In genomic region chr7:25267301-25267750, GRCm38 (mm10) we compare ENCODE assay signal across 8 mouse cellular contexts. TPM values are rescaled to one million over a fixed set of nuclear protein-coding genes. Genes with fewer than 3 reads are reported as not detected.
A peak's percentile ranks its signal among the peaks of the same experiment; 100 is the strongest.
DNase-seq lines count a peak whose midpoint lies in the region; ATAC-seq and TF ChIP-seq lines count a peak whose summit lies in the region.

Gene Cic (plus strand): TSS chr7:25267704.

- peak; percentile 100 for DNase-seq in Muller cell, postnatal 12 days (ENCODE audit: inconsistent ontology term)
- DNase-seq in cerebellum, adult 2 months, result peak in 1 of 2 experiments; percentile 100
- peak; percentile 99 for DNase-seq in forebrain, postnatal 0 days
- DNase-seq in heart, postnatal 36 days, result peak; percentile 94 to 99
- peak; percentile 99 to 100 for DNase-seq in layer of hippocampus, adult 18-20 months (ENCODE audit: low spot score in 2 of 2)
- peak; percentile 99 to 100 for DNase-seq in lung, adult 18-20 months
- DNase-seq in thymus, postnatal 0 days (ENCODE audit: low spot score), result peak; percentile 100

- TF ChIP-seq POLR2A in cerebellum, adult 2 months (IDR thresholded peaks at IDR 0.05; ENCODE audit: borderline replicate concordance, insufficient read depth, low read length), result peak; percentile 41; the same call in 1 of the 2 replicates

- intact Hi-C loops in heart, postnatal 36 days (cut with DNase I), result no loop called here

- H3K27ac ChIP-seq in cerebellum, adult 2 months (ENCODE audit: insufficient read depth, low read length), result peak within 1 kb of the TSS; percentile 99
- H3K27ac ChIP-seq in forebrain, postnatal 0 days (ENCODE audit: low read depth, low read length), result peak within 1 kb of the TSS; percentile 91

- H3K4me2 ChIP-seq in forebrain, postnatal 0 days (ENCODE audit: low read depth), result peak within 1 kb of the TSS; percentile 83

- peak; percentile 84 for ATAC-seq in forebrain, postnatal 0 days
- peak; percentile 65 for ATAC-seq in neutrophil, adult 5-6 weeks (ENCODE audit: extremely low read depth, insufficient number of reproducible peaks, low FRiP score, poor library complexity, severe bottlenecking)

- no peaks in the 10 kb centered on the region for H3K9me3 ChIP-seq in forebrain, postnatal 0 days (ENCODE audit: low read length)

- H3K36me3 ChIP-seq in forebrain, postnatal 0 days (ENCODE audit: insufficient read depth), result peaks cover 17% of the 10 kb centered on the region

- H3K27me3 ChIP-seq in cerebellum, adult 2 months (ENCODE audit: control insufficient read depth, insufficient read depth, low read length), result no peaks in the 10 kb centered on the region
- H3K27me3 ChIP-seq in forebrain, postnatal 0 days (ENCODE audit: insufficient read depth, low read length), result no peaks in the 10 kb centered on the region

- peaks cover 19% of the 10 kb centered on the region for H3K4me1 ChIP-seq in cerebellum, adult 2 months (ENCODE audit: control insufficient read depth, insufficient read depth, low read length)
- peaks cover 14% of the 10 kb centered on the region for H3K4me1 ChIP-seq in forebrain, postnatal 0 days (ENCODE audit: insufficient read depth)

- WGBS in cerebellum, adult 2 months, result under 1% methylated on average over 29 of the region's 29 CpGs
- under 1% methylated on average over 29 of the region's 29 CpGs for WGBS in forebrain, postnatal 0 days

- H3K9ac ChIP-seq in forebrain, postnatal 0 days, result peak within 1 kb of the TSS; percentile 87

- peak within 1 kb of the TSS; percentile 96 for H3K4me3 ChIP-seq in cerebellum, adult 2 months (replicated peaks; ENCODE audit: insufficient read depth, low read depth, low read length)
- peak within 1 kb of the TSS; percentile 98 for H3K4me3 ChIP-seq in forebrain, postnatal 0 days (ENCODE audit: low read depth, low read length)

- no peak for TF ChIP-seq CTCF in cerebellum, adult 2 months (IDR thresholded peaks at IDR 0.05; ENCODE audit: borderline replicate concordance, insufficient read depth, low read depth, low read length)
- TF ChIP-seq CTCF in forebrain, postnatal 0 days (IDR thresholded peaks at IDR 0.05; ENCODE audit: low read depth), result no peak; the same call in 1 of the 2 replicates

RNA-seq across cellular contexts. Expression of gene Cic, which starts in this region (rescaled TPM):
- 121 and 124 TPM in 2 replicates for polyA plus RNA-seq in cerebellum, adult 2 months (2012; rRNA removed)
- total RNA-seq in forebrain, postnatal 0 days (2014; rRNA removed), result 119 and 121 TPM in 2 replicates
- polyA plus RNA-seq in forebrain, postnatal 0 days (2015; fragmentation: Nextera tagmentation; extraction: Ambion mirVana), result 25.4 and 31.3 TPM in 2 replicates
- 10 to 100 TPM; 63.7 to 68.7 TPM for total RNA-seq in heart, postnatal 36 days (2021)
- 100 to 1,000 TPM; 198 to 203 TPM for total RNA-seq in layer of hippocampus, adult 18-20 months (2021)
- total RNA-seq in neutrophil, adult 5-6 weeks (2017), result 143 and 163 TPM in 2 replicates
- 28.4 and 37.2 TPM in 2 replicates for polyA plus RNA-seq in thymus, postnatal 0 days (2015; fragmentation: Nextera tagmentation; extraction: Ambion mirVana)
